Mouse (Mus musculus) hindbrain, embryonic 15.5 days (tissue): Measurements from ENCODE around the gene Fnbp1. TPM values are rescaled to one million over a fixed set of nuclear protein-coding genes. Genes with fewer than 3 reads are reported as not detected.

ENCODE experiments used
- ATAC-seq: fragments of 200-750 bp; cut with Nextera tagmentation; 2 replicates; pipeline ENCODE4 v1.8.0; 2017; ENCODE audit warnings: low read depth, moderate number of reproducible peaks, moderate TSS enrichment; ENCODE audit not compliant: low FRiP score
- H3K27ac ChIP-seq: fragments of 300-500 bp; sonication (generic); replicated peaks from 2 replicates; pipeline ENCODE4 v1.5.1; 2015; ENCODE audit warnings: mild to moderate bottlenecking, inconsistent platforms
- H3K27me3 ChIP-seq: fragments of 300-500 bp; sonication (generic); 2 replicates; pipeline ENCODE4 v1.6.1; 2015; ENCODE audit warnings: control low read depth, inconsistent platforms
- H3K36me3 ChIP-seq: fragments of 300-500 bp; sonication (generic); 2 replicates; pipeline ENCODE4 v1.6.1; 2015; ENCODE audit warnings: control low read depth, inconsistent platforms
- H3K4me1 ChIP-seq: fragments of 300-500 bp; sonication (generic); replicated peaks from 2 replicates; pipeline ENCODE4 v1.6.1; 2015; ENCODE audit warnings: control low read depth, inconsistent platforms
- H3K4me2 ChIP-seq: fragments of 300-500 bp; sonication (generic); 2 replicates; pipeline ENCODE4 v1.6.1; 2015; ENCODE audit warnings: moderate library complexity, mild to moderate bottlenecking, inconsistent platforms
- H3K4me3 ChIP-seq: fragments of 300-500 bp; sonication (generic); 2 replicates; pipeline ENCODE4 v1.5.1; 2015; ENCODE audit warnings: mild to moderate bottlenecking, inconsistent platforms
- H3K9ac ChIP-seq: fragments of 300-500 bp; sonication (generic); 2 replicates; pipeline ENCODE4 v1.6.1; 2015; ENCODE audit warnings: inconsistent platforms
- H3K9me3 ChIP-seq: fragments of 300-500 bp; sonication (generic); 2 replicates; pipeline ENCODE4 v1.6.1; 2016; ENCODE audit warnings: control low read depth, inconsistent platforms
- WGBS: fragments of 180-500 bp; shearing (Covaris S2); methylation state at CpG from one replicate; pipeline ENCODE4 v1.1.7; 2015; 5-methylcytosine and 5-hydroxymethylcytosine counted together
- polyA plus RNA-seq: library from polyadenylated mRNA; unstranded; fragments of >200 nt; fragmentation: Nextera tagmentation; extraction: Ambion mirVana; gene quantifications from 2 replicates; pipeline ENCODE4 v1.2.1, GENCODE M21; 2015

Gene Fnbp1
- polyA plus RNA-seq, 1 experiment from 2014 or later: 33.0 TPM

DNA sequence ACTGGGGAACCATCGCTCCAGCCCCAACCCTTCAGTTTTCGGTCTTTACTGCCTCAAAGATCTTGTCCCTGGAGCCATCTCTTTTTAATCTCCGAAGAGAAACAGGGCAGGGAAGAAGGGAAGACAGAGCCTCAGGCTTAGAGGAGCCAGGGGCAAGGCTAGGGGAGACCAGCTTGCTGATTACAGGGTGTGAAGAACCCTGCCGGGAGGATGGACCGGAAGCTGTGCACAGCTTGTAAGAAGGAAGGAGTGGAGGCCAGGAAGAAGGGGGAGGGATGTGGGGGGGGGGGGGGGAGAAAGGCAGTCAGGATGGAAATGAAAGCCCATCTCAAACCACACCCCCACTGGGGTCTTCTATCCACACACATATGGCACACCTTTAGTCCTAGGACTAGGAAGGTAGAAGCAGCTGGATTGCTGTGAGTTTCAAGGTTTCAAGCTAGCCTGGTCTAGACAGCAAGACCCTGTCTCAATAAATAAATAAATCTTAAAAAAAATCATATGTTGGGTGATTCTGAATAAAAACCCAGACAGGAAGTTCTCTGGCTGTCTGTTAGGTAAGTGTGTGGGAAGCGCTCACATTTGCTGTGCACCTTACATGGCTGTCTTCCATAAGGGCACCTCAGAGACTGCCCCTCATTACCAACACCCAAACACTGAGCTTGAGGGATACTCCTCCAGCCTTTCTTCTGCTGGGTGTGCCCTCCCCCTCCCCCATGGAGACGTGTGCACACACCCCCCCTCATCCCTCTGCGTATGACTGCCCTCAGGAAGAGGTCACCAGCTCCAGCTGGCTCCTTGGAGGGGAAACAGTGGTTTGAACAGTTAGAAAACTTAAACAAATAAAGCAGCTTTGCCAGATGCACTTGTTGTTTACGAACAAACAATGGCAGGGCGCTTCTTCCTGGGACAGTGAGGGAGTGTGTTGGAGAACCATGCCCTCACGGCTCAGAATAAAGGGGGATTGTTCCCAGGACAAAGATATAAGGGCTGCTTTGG lies 53.8 kb downstream of the Fnbp1 start:
- H3K27ac ChIP-seq: peak overlapping the region; percentile 54; the same call in 1 of the 2 replicates
- H3K4me3 ChIP-seq: no peak overlapping the region
- 28% methylated on average over 11 of the region's 11 CpGs for WGBS
- peaks cover 13% of the 10 kb centered on the region for H3K36me3 ChIP-seq
- ATAC-seq: no peak
- H3K27me3 ChIP-seq: no peaks in the 10 kb centered on the region
- peaks cover 11% of the 10 kb centered on the region for H3K4me1 ChIP-seq
- H3K4me2 ChIP-seq: no peak overlapping the region
- no peaks in the 10 kb centered on the region for H3K9me3 ChIP-seq
- no peak overlapping the region for H3K9ac ChIP-seq

DNA sequence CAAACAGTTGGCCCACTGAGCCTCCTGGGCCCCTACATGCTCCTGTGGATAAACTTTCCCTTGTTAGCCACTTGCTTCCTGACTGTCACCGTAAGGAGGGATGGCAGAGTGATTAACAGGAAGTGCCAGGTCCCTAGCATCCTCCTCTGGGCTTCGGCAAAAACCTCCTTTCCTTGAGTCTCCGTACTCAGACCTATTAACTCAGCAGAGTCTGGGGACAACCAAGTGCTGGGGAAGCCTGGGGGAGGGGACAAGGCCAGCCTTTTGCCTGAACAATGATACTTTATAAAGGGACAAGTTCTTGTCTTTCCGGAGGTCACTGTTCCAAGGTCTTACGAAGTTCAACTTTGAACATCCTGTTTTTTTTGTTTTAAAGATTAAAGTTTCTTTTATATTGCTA lies 54.7 kb downstream of the Fnbp1 start:
- peaks cover 11% of the 10 kb centered on the region for H3K4me1 ChIP-seq
- no peaks in the 10 kb centered on the region for H3K9me3 ChIP-seq
- 49% methylated on average over 5 of the region's 5 CpGs for WGBS
- no peak overlapping the region for H3K9ac ChIP-seq
- ATAC-seq: no peak
- H3K4me2 ChIP-seq: no peak overlapping the region
- no peak overlapping the region for H3K27ac ChIP-seq
- H3K36me3 ChIP-seq: peaks cover 17% of the 10 kb centered on the region
- no peak overlapping the region for H3K4me3 ChIP-seq
- no peaks in the 10 kb centered on the region for H3K27me3 ChIP-seq

DNA sequence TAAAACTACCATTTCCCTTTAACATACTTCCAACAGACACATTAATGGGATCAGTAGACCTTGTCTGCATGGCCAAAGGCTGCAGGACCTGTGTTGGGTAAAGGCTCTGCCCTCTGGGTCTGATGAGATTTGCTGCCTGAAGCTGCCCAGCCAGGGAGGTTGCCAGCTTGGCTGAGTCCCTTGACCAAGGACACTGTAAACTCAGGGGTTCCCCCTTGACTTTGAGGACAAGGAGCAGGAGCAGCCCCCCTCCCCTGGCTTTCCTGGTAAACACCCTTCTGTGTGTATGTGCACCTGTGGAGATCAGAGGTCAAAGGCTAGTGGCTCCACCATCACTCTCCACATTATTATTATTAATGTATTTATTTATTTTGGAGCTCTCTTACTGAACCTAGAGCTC lies 55.3 kb downstream of the Fnbp1 start:
- no peak overlapping the region for H3K4me2 ChIP-seq
- peaks cover 11% of the 10 kb centered on the region for H3K4me1 ChIP-seq
- no peak overlapping the region for H3K4me3 ChIP-seq
- H3K27me3 ChIP-seq: no peaks in the 10 kb centered on the region
- ATAC-seq: no peak; the same call in 1 of the 2 replicates
- no peak overlapping the region for H3K27ac ChIP-seq
- no peaks in the 10 kb centered on the region for H3K9me3 ChIP-seq
- H3K36me3 ChIP-seq: peaks cover 20% of the 10 kb centered on the region
- no peak overlapping the region for H3K9ac ChIP-seq

DNA sequence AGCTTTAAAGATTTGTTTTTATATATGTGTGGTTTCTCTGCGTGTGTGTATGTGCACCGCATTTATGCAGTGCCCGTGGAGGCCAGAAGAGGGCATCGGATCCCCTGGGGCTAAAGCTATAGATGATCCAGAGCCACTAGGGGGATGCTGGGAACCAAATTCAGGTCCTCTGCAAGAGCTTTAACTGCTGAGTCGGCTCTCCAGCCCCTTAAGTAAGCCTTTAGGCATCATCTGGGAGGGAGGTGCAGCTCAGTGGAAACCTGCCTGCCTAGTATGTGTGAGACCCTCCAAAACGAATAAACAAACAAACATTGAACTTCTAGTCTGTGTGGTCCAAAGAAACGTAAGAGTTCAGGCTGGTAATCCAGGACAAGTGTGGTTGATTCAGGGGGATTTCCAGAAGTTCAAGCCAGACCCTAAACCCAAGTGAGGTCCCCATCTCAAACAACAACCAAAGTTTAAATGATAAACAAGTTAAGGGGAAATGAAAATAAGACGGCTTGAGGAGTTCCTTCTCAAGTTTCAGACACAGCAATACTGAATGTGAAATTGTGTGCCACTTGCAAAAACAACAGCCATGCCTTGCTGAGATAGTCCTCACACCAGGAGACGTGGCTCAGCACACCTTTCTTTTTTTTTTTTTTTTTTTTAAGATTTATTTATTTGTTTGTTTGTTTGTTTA lies 57.5 kb downstream of the Fnbp1 start:
- Histone ChIP-seq H3K36me3 (peaks cover 22% of the 10 kb centered on the region), H3K27me3 (no peaks in the 10 kb centered on the region), H3K4me1 (peaks cover 11% of the 10 kb centered on the region), H3K4me3 (no peak overlapping the region), H3K9me3 (no peaks in the 10 kb centered on the region), H3K27ac (no peak overlapping the region), H3K4me2 (no peak overlapping the region), H3K9ac (no peak overlapping the region)
- no peak for ATAC-seq
- WGBS: 97% methylated on average over 9 of the region's 9 CpGs

DNA sequence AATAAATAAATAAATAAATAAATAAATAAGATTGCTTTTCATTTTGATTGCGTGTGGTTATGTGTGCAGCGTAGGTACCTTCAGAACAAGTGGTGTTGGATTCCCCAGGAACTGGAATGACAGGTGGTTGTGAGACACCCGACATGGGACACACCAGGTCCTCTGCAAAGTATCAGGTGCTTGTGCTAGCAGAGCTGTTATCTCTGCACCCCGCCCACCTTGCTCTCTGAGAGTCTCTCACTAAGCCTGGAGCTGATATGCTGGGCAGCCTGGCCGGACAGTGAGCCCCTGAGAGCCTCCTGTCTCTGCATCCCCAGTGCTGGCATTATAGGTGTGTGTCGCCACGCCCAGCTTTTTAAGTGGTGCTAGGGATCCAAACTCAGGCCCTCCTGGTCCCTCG lies 58.4 kb downstream of the Fnbp1 start:
- Histone ChIP-seq H3K4me2 (no peak overlapping the region), H3K27ac (no peak overlapping the region), H3K36me3 (peaks cover 22% of the 10 kb centered on the region), H3K27me3 (no peaks in the 10 kb centered on the region), H3K9ac (no peak overlapping the region), H3K4me3 (no peak overlapping the region), H3K9me3 (no peaks in the 10 kb centered on the region), H3K4me1 (peaks cover 9% of the 10 kb centered on the region)
- WGBS: 98% methylated on average over 8 of the region's 8 CpGs
- no peak for ATAC-seq

DNA sequence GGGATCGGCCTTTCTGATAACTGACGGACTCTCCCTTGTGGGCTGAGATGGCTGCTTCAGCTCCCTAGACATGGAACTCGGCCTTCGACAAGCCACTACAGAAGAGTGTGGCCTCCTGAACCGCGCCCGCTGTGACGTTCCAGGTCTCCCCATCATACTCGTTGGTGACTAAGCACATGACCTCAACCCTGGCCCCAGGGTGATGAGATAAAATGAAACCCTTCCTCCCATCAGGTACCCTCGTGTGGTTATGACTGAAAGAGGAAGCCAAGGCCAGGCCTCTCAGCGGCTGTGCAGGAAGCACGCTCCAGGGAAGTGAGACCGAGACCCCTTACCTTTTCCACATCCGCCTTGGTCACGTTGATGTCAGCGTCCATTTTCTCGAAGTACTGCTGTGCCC lies 59.2 kb downstream of the Fnbp1 start:
- Histone ChIP-seq H3K4me2 (no peak overlapping the region), H3K27me3 (no peaks in the 10 kb centered on the region), H3K4me3 (no peak overlapping the region), H3K36me3 (peaks cover 22% of the 10 kb centered on the region), H3K27ac (no peak overlapping the region), H3K9ac (no peak overlapping the region), H3K4me1 (0 out of 2 replicates have a peak, but pooled peaks cover 2% of the 10 kb centered on the region), H3K9me3 (no peaks in the 10 kb centered on the region)
- WGBS: 91% methylated on average over 17 of the region's 17 CpGs
- ATAC-seq: no peak

DNA sequence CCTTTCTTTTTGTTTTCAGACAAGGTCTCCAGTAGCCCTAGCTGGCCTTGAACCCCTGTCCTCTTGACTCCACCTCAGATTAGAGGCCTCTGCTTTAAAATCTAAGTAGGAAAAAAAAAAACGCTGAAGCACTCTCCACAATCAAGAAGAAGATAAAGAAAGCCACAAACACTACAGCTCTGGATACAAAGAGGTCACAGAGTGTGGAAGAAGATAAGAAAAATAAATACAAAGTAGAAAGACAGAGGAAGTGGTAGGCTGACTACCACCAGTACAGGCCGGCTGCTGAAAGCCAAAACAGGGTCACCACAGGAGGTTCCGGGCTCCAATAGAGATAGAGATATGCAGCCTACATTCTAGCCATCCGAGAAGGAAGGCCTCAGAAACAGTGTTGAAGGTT lies 60.5 kb downstream of the Fnbp1 start:
- ATAC-seq: no peak
- H3K36me3 ChIP-seq: peaks cover 22% of the 10 kb centered on the region
- WGBS: 77% methylated on average over 4 of the region's 4 CpGs

DNA sequence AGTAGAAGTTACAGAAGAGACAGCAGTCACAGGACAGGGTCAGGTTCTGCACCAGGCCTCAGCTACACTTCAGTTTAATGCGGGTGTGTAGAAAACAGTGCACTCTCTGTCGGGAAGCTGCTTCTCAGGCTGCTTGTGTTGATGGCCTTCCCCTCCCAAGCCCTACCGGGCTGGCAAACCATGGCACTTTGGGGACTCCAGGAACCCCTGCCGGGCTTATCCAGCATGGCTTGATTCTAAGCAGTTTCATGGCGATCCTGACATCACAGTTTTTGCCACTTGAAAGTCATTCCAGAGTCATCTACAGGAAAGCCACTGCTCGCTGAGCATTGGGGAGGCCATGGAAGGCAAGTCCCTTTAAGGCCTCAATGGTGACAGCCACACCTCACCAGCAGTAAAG lies 62.7 kb downstream of the Fnbp1 start:
- Histone ChIP-seq H3K9me3 (no peaks in the 10 kb centered on the region), H3K4me2 (no peak overlapping the region), H3K4me3 (no peak overlapping the region), H3K27ac (no peak overlapping the region), H3K4me1 (no peaks in the 10 kb centered on the region), H3K9ac (no peak overlapping the region), H3K27me3 (no peaks in the 10 kb centered on the region), H3K36me3 (peaks cover 19% of the 10 kb centered on the region)
- 82% methylated on average over 6 of the region's 6 CpGs for WGBS
- ATAC-seq: no peak

More for the DNA sequence above, 60.5 kb downstream of the Fnbp1 start:
- no peak overlapping the region for H3K4me2 ChIP-seq
- no peak overlapping the region for H3K27ac ChIP-seq
- H3K27me3 ChIP-seq: no peaks in the 10 kb centered on the region
- H3K9ac ChIP-seq: no peak overlapping the region
- H3K4me1 ChIP-seq: no peaks in the 10 kb centered on the region
- no peaks in the 10 kb centered on the region for H3K9me3 ChIP-seq
- H3K4me3 ChIP-seq: no peak overlapping the region

DNA sequence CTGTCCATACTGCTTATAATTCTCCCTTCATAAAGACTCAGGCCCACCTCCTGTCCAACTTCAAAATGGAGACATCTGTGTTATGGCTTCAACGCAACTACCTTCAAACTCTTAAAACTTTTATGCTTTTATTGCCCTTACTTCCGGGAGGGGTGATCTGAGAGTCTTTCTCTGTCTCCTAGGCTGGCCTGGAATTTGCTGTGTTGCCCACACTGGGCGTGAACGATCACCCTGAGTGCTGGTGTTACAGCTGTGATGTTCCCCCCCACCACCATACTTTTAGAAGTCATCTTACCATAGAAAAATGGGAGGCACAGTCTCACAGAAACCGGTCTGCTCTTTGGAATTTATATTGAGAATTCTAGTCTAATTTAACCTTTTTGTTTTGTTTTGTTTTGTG lies 64.2 kb downstream of the Fnbp1 start:
- H3K9ac ChIP-seq: no peak overlapping the region
- no peak overlapping the region for H3K4me2 ChIP-seq
- H3K4me1 ChIP-seq: no peaks in the 10 kb centered on the region
- H3K4me3 ChIP-seq: no peak overlapping the region
- 92% methylated on average over 5 of the region's 5 CpGs for WGBS
- H3K27ac ChIP-seq: no peak overlapping the region
- H3K36me3 ChIP-seq: peaks cover 14% of the 10 kb centered on the region; the same call in 1 of the 2 replicates
- no peaks in the 10 kb centered on the region for H3K27me3 ChIP-seq
- no peaks in the 10 kb centered on the region for H3K9me3 ChIP-seq
- no peak for ATAC-seq

DNA sequence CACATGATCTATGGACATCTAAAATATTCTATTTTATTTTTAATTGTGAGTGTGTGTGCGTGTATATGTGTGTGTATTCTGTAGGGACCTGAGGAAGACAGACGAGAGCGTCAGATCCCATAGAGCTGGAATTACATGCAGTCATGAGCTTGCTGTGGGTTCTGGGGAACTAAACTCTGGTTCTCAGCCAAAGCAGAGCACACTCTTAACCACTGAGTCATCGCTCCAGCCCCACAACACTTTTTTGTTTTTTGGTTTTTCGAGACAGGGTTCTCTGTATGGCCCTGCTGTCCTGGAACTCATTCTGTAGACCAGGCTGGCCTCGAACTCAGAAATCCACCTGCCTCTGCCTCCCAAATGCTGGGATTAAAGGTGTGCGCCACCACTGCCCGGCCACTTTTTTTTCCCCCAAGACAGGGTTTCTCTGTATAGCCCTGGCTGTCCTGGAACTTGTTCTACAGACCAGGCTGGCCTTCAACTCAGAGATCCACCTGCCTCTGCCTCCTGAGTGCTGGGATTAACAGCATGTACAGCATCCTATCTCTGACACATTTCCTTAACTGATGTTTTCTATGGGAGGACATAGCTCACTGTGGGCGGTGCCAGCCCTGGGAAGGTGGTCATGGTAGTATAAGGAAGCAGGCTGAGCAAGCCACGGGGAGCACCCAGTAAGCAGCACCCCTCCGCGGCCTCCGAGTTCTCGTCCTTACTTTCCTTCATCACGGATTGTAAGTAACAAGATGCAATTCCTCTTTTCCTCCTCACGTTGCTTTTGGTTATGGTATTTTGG lies 65.3 kb downstream of the Fnbp1 start:
- Histone ChIP-seq H3K9ac (no peak overlapping the region), H3K4me3 (no peak overlapping the region), H3K9me3 (no peaks in the 10 kb centered on the region), H3K4me1 (no peaks in the 10 kb centered on the region), H3K4me2 (no peak overlapping the region), H3K27me3 (no peaks in the 10 kb centered on the region), H3K27ac (no peak overlapping the region), H3K36me3 (peaks cover 12% of the 10 kb centered on the region; the same call in 1 of the 2 replicates)
- WGBS: 94% methylated on average over 16 of the region's 16 CpGs
- ATAC-seq: no peak

DNA sequence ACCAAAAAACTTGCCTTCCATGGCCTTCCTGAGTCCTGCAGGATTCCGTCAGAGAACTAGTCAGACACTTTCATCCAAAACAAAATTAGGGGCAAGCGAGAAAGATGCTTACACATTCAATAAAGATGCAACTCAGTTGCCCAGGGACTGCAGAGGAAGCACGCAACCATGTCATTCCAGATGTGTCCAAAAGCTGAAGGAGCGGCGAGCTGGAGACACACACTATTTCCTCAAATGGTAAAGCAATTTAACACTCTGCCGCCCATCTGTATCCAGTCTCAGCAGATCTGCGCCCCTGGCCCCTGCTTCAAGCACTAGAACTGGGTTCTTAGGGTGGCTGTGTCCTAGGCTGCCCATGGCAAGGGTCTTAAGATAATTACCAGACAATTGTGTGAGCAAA lies 66.0 kb downstream of the Fnbp1 start:
- Histone ChIP-seq H3K9ac (no peak overlapping the region), H3K4me1 (no peaks in the 10 kb centered on the region), H3K27me3 (no peaks in the 10 kb centered on the region), H3K36me3 (peaks cover 12% of the 10 kb centered on the region; the same call in 1 of the 2 replicates), H3K4me3 (no peak overlapping the region), H3K9me3 (no peaks in the 10 kb centered on the region), H3K4me2 (no peak overlapping the region), H3K27ac (no peak overlapping the region)
- 74% methylated on average over 7 of the region's 7 CpGs for WGBS
- ATAC-seq: no peak
